Mouse (Mus musculus) heart, postnatal 36 days (tissue): Measurements from ENCODE around the gene Cyb561d2. TPM values are rescaled to one million over a fixed set of nuclear protein-coding genes. Genes with fewer than 3 reads are reported as not detected.
A peak's percentile ranks its signal among the peaks of the same experiment; 100 is the strongest.

Experiments used
- DNase-seq, 2 experiments: peaks; one replicate each; pipeline ENCODE4 v3.0.0; 2021 to 2022
- intact Hi-C: fragments of 180-260 bp; cut with DNase I; formaldehyde crosslinking; loops from one replicate; pipeline ENCODE4 v1.15.1; 2025
- total RNA-seq, 2 experiments: library from RNA; stranded (reverse); gene quantifications; 2 replicates each; pipeline ENCODE4 v1.2.3; 2021

Cyb561d2 gene
- total RNA-seq, 2 experiments from 2014 or later: 4.7 to 5.3 TPM

DNA sequence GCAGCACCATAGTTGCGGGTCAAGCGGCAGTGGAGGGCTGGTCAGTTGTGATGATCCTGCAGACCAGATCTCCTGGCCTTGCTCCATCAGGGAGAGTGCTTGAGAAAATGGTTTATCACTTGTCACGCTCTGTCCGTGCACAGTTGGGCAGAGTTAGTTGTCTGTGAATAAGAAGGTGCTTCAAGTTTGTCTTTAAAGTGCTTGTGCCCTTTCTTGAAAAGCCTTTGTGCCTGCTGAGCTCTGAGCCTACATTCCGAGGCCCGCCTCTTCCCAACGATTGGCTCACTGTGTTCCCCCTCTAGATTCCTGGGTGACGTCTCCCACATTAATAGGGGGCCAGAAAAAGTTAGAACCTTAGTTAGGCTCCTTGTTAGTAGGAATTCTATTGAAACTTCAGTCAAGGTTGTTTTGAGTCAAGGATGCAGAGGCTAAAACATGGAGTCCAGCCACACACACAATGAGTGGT, 9.9 kb upstream of the Cyb561d2 start:
- no peak for DNase-seq
- intact Hi-C loops: no loop called here

DNA sequence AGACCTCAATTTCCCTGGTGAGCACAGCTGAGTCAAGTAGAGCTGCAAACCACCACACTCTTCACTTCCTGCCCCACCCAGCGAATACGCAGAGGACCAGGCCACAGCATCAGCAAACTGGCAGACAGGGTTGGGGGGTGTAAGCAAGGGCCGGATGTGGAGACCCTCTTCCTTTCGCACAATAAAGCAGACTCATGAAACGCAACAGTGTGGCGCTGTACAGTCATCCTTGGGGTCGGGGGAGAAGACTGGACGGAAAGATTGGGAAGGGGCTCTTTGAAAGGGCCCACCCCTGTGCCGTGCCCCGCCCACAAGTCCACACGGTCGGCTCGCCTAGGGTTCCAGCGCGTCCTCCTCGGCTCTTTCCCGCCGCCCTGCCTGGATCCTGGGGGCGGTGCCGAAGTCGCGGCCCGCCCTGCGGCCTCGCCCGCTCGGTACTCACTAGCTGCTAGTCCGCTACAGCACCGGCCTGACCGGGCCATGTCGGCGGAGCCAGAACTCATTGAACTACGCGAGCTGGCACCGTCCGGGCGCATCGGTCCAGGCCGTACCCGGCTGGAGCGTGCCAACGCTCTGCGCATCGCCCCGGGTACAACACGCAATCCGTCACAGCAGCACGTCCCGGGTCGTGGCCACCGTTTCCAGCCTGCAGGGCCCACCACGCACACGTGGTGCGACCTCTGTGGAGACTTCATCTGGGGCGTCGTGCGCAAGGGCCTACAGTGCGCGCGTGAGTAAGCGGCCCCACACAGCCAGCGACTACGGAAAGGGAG, 9.3 kb upstream of the Cyb561d2 start, which contains the start of gene Rassf1:
TSS of gene Rassf1 (plus strand) at position 439 of the 773 bp plus-strand sequence.
- intact Hi-C loops: no loop called here
- peak; percentile 71 to 76 for DNase-seq

DNA sequence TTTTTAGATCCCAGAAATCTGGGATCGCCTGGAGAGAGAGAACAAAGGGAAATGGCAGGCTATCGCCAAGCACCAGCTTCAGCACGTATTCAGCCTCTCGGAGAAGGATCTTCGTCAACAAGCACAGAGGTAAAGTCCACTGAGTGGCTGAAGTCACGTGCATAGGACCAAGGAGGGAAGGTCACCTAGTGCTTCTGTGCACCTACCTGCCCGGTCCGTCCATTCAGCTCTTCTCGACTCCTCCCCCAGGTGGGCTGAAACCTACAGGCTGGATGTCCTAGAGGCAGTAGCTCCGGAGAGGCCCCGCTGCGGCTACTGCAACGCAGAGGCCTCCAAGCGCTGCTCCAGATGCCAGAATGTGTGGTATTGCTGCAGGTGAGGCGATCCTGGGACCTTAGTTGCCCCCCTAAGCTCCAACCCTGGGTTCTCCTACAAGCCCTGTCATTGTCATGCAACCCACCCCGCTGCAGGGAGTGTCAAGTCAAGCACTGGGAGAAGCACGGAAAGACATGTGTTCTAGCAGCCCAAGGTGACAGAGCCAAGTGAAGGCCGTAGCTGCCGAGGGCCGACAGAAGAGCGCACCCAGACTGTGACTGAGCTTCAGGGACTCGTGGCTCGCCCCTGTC, 8.6 kb upstream of the Cyb561d2 start:
- intact Hi-C loops: no loop called here
- no peak for DNase-seq

DNA sequence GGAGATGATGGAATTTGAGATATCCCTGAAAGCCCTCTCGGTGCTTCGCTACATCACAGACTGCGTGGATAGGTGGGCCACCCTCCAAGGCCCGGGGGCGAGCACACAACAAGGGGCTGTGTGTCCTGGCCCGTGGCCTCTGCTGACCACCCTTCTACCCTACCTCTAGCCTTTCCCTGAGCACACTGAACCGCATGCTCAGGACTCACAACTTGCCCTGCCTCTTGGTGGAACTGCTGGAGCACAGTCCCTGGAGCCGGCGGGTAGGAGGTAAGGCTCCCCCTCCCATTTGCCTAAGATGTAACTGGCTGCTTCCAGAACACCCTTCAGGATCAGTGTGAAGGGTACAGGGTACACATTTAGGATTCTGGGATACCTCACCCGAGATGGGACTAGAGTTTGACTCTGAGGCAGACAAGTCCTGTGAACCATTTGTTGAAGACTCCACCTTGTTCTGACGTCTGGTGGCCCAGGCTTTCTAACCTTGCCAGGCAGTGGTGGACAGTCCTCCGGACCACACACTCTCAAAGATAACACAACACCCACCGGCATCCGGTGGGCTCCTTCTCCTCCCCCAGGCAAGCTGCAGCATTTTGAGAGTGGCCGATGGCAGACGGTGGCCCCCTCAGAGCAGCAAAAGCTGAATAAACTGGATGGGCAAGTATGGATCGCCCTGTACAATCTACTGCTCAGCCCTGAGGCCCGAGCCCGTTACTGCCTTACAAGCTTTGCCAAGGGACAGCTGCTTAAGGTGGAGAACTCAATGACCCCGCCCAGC, 7.5 kb upstream of the Cyb561d2 start:
- DNase-seq: no peak
- intact Hi-C loops: no loop called here

DNA sequence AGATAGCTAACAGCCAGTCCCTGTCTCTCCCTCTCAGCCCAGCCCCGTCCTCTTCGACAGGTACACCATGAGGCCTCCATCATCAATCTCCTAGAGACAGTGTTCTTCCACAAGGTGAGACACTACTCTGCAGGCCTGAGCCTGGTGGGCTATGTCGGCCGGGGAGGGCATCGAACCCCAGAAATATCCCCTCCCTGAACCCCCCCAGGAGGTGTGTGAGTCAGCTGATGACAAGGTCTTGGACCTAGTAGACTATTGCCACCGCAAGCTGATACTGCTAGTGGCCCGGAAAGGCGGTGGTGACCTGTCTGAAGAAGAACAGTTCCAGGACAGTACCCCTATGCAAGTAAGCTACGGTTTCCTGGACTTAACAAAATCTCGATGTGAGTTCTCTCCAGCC, 6.8 kb upstream of the Cyb561d2 start:
- intact Hi-C loops: no loop called here

DNA sequence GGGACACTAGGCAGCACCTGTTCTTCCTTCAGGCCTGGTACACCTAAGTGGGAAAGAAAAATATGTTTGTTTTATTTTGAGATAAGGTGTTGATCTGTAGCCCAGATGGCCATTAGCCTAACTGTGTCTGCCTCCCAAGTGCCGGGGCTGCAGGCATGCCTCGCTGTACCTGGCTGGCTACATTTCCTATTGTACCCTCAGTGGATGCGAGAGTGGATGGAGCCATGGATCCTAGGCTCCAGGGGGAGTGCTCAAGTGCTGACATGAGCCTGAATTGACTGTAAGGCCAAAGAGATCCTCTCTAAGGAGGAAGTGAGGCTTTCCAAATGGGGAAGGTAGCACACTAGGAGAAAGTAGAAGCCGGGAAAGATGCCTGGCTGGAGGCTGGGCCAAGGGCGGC, 6.0 kb upstream of the Cyb561d2 start:
- intact Hi-C loops: no loop called here

More for the DNA sequence above, 6.8 kb upstream of the Cyb561d2 start:
- DNase-seq: no peak

DNA sequence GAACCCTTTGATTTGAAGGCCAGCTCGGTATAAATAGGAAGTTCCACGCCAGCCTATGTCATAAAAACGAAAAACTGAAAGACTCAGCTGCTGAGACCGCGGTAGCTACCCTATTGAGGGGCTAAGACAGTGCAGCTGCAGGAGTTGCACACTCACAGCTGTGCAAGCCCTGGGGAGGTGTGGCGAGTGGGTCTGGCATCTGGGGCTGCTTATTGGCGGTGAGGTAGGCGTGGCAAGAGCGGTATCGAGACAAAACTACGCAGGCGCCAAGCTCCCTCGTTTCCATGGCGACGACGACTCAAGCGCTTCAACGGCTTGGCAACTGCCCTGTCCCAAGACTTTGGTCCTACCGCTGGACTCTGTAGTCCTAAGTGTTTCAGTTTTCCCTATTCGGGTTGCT, 5.0 kb upstream of the Cyb561d2 start, which contains the start of gene Zmynd10:
TSS of gene Zmynd10 (plus strand) at position 273 of the 400 bp plus-strand sequence.
- DNase-seq: peak; percentile 81 to 82
- intact Hi-C loops: no loop called here

More for the DNA sequence above, 6.0 kb upstream of the Cyb561d2 start:
- DNase-seq: no peak

DNA sequence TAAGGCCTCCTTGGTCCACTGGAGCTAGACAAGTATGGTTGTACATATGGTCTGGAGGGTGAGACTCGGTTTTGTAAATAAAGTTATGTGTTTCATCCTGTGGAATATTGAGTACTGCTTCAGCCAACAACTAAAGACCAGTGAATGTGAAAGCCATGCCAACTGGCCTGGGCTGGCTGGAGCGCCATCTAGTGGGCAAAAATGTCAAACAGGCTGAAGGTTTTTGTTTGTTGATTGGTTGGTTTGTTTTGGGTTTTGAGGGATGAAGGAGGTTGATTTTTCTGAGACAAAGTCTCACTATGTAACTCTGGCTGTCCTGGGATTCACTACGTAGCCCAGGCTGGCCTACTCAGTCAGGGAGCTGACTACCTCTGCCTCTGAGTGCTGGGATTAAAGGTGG, 3.6 kb upstream of the Cyb561d2 start:
- DNase-seq: peak; percentile 77 to 81
- intact Hi-C loops: no loop called here

DNA sequence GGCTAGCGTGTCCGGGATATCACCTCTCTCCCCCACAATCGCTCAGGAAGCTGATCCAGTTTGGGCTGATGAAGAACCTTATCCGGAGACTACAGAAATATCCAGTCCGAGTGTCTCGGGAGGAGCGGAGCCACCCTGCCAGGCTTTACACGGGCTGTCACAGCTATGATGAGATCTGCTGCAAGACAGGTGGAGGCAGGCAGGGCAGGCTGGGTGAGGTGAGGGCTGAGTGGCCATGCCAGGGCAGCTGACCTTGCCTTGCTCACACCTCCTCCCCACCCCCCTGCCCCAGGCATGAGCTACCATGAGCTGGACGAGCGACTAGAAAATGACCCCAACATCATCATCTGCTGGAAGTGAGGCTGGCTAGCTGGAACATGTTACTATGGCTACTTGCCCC, 3.2 kb upstream of the Cyb561d2 start:
- intact Hi-C loops: no loop called here
- DNase-seq: no peak

DNA sequence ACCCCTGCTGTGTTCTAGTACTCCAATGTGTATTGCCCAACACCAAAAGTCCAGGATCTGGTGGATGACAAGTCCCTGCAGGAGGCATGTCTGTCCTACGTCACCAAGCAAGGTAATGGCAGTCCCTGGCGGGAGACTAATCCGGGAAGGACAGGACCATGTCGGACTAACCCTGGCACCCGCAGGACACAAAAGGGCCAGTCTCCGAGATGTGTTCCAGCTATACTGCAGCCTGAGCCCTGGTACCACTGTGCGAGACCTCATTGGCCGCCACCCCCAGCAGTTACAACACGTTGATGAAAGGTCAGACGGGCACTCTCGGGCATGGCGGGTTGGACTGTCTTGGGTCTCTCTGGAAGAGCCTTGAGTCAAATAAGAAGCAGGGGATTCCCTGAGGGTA, 2.7 kb upstream of the Cyb561d2 start:
- no peak for DNase-seq
- intact Hi-C loops: no loop called here

DNA sequence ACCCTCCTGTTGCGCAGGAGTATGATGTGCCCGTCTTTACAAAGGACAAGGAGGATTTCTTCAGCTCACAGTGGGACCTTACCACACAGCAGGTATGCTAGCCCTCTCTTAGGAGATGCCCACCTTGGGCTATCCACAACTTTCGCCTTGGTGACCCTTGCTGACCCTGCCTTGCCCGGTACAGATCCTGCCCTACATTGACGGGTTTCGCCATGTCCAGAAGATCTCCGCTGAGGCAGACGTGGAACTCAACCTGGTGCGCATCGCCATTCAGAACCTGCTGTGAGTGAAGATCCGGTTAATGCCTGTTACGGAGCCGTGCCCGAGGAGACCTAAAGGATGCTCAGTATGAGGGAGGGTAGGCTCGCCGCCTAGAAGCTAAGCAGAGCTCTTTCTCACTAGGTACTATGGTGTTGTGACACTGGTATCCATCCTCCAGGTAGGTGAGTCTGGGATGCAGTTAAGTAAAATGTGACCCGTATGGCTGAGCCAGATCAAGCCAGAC, 2.3 kb upstream of the Cyb561d2 start:
- no peak for DNase-seq
- intact Hi-C loops: no loop called here

DNA sequence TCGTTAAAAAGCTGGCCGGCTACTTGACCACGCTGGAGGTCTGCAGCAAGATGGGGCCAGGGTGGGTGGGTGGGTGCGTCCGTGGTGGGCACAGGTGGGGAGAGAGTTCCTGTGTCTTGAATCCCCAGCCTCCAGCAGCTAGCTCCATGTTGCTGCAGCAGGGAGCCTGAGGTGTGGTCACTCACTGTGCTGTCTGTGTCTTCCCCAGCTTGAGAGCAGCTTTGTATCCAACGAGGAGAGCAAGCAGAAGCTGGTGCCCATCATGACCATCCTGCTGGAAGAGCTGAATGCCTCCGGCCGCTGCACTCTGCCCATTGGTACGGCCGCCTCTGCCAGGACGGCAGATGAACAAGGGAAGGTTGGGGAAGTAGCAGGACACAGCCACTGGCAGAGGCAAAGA, 1.3 kb upstream of the Cyb561d2 start:
- DNase-seq: no peak

DNA sequence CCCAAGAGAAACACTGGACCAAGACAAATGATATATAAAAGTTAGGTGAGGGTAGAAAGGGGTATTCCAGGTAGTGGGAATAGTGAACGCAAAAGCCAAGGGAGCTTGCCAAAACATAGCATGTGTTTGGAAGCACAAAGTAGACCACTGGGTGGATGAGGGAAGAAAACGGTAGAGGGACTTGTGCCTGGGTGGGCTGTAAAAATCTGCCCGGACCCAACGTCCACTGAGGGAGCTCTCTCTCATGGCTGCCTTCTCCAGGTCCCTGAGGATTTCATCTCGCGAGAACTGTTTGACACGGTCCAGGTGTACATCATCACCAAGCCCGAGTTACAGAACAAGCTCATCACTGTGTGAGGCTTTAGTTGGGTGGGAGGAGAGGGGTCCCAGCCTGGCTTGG, 728 bp upstream of the Cyb561d2 start:
- DNase-seq: no peak
- intact Hi-C loops: no loop called here

More for the DNA sequence above, 1.3 kb upstream of the Cyb561d2 start:
- intact Hi-C loops: no loop called here

DNA sequence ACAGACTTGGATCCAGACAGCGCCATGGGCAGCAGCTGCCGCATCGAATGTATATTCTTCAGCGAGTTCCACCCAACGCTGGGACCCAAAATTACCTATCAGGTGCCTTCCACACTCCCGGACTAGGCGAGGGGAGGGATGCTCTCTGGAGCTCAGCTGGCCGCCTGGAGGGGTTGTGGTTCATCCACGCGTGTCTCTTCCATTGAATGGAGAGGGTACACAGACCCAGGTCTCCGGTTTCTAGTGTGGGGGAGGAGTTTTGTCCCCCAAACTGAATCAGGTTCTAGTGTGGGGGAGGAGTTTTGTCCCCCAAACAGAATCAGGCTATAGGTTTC, 326 bp upstream of the Cyb561d2 start:
- intact Hi-C loops: no loop called here
- no peak for DNase-seq

DNA sequence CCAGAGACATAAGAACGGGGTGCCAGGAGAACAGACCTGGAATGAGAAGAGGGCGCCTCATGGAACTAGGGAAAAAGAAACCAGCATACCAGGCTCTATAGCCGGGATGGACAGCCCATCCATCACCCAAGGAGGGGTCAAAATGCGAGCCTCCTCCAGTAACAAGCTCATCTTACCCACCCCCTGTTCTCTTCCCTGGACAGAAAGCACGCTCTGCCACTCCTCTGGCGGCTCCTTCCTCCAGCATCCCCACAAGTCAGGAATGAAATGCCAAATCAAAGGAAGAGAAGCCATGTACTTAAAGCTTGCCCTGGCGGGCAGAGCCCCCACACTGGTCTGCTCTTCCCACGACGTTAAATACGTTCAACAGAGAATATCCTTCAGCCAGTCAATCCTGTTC, 988 bp downstream of the Cyb561d2 start:
- no peak for DNase-seq
- intact Hi-C loops: no loop called here

DNA sequence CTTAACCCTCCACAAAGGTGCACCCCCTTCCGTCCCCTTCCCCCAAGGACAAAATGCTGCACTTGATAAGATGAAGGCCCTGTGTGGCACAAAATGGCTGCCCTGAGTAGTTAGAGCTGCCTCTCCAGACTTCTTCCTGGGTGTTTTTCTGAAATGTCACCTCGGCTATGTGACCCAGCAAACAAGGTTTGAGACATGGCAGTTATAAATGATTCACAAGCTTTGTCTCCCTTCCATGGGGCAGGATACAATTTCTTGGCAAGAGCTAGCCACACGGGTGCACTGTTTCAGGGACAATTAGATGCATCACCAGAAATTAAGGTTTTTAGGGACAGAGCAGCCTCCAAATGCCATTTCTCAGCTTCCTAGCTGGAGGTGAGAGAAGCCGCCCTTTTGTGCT, 1.6 kb downstream of the Cyb561d2 start:
- DNase-seq: no peak
- intact Hi-C loops: no loop called here

DNA sequence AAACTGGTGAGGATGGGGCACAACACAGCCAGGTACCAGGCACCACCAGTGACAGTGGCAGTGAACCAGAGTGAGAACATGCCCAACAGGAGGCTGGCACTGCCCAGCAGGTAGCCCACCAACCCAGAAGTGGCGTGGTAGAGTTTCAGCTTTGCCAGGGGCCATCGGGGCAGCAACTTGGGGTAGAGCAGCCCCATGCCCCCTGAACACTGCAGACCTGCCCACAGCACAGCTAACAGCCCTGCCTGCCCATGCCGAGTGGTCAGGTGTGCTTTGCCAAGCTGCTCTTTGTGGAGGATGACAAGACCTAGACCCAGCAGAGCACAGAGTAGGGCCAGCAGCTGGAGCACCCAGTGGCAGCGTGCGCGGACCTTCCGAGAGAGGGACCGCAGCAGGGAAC, 2.1 kb downstream of the Cyb561d2 start:
- DNase-seq: no peak
- intact Hi-C loops: loop anchor here (10.0 kb wide), 1 partner anchor 645 kb away; the partner anchor contains the start of gene Manf

DNA sequence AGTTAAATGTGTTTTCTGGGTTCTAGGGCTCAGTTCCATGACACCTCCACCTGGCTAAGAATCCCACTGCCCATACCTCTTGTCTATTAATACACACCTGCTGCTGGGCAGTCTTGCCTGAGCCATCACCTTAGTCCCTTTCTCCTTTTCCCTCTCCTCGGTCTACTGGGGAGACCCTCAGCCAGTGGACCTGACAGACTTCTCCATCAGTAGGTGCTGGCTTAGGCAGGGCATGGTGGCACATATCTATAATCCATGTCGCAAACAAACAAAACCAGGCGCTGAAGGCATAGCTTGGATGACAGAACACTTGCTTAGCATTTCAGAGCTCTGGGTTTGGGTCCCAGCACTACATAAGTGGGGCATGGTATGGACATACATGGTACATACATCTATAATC, 3.3 kb downstream of the Cyb561d2 start:
- intact Hi-C loops: loop anchor here (10.0 kb wide), 1 partner anchor 644 kb away; the partner anchor contains the start of gene Manf
- DNase-seq: no peak

DNA sequence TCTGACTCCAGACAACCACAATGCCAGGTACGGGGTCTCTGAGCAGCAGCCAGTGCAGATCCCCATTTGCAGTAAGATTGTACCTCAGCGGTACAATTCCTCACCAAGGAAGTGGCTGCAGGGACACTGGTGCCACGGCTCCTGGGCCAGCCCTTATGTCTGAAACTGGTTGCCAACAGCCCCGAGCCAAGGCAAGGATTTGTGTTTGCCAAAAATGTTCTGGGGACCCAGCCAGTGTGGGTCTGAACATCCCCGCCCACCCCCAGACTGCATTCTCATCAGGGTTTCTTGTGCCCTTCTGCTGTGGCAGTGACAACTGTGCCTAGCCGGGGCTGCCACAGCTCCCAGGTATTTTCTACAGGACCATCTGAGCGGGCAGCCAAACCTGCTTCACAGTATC, 3.8 kb downstream of the Cyb561d2 start:
- DNase-seq: no peak
- intact Hi-C loops: loop anchor here (10.0 kb wide), 1 partner anchor 643 kb away; the partner anchor contains the start of gene Manf

DNA sequence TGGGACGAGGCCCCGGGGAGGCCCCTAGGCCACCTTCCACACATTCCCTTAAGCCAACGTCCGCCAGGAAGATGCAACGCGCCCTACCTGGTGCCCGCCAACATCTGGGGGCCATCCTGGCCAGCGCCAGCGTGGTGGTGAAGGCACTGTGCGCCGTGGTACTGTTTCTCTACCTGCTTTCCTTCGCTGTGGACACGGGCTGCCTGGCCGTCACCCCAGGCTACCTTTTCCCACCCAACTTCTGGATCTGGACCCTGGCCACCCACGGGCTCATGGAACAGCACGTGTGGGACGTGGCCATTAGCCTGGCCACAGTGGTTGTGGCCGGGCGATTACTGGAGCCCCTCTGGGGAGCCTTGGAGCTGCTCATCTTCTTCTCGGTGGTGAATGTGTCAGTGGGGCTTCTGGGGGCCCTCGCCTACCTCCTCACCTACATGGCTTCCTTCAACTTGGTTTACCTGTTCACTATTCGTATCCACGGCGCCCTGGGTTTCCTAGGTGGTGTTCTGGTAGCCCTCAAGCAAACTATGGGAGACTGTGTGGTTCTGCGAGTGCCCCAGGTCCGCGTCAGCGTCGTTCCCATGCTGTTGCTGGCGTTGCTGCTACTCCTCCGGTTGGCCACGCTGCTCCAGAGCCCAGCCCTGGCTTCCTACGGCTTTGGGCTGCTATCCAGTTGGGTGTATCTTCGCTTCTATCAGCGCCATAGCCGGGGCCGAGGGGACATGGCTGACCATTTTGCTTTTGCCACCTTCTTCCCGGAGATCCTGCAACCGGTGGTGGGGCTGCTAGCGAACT, 7.4 kb downstream of the Cyb561d2 start:
- DNase-seq: peak in 1 of 2 experiments; percentile 28
- intact Hi-C loops: loop anchor here (10.0 kb wide), 1 partner anchor 640 kb away; the partner anchor contains the start of gene Manf
